Mouse (Mus musculus): ENCODE results near the gene Itpr2. TPM values are rescaled to one million over a fixed set of nuclear protein-coding genes. Genes with fewer than 3 reads are reported as not detected.

Gene Itpr2
- total and polyA plus RNA-seq, 3 experiments: 2.3 to 46.0 (median 37.6) TPM

DNA sequence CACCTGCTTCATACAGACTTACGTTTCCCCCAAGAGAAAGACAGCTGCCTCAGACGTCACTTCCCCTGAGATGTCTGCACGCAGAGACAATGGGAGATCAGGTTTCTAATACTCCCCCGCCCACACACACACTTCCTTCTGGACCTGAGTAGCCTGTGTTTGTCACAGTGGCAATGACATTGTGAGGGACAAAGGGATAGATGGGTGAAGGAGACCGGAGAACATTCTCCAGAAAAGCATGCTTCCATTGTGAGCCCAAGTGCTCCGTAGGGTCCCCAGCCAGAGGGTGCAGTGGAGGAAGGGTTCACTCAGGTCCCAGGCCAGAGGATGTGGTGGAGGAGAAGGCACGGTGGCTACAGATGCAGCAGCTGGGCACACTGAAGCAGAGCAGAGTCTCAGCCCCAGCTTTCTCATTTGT is 12.5 kb upstream of the Itpr2 start:
- Histone ChIP-seq H3K4me3 (ENCODE audit: low read depth, low read length) (no peak overlapping the region), H3K27me3 (ENCODE audit: insufficient read depth, low read length) (no peaks in the 10 kb centered on the region; the same call in 1 of the 2 replicates), H3K9me3 (replicated peaks) (no peaks in the 10 kb centered on the region), H3K4me1 (ENCODE audit: insufficient read depth, low read depth, low read length) (peaks cover 22% of the 10 kb centered on the region), H3K36me3 (replicated peaks) (no peaks in the 10 kb centered on the region)
- DNase-seq (ENCODE audit: low spot score): no peak
- ATAC-seq (ENCODE audit: extremely low read depth, insufficient number of reproducible peaks, low FRiP score, poor library complexity, severe bottlenecking): no peak
- TF ChIP-seq CTCF (IDR thresholded peaks at IDR 0.05; ENCODE audit: low read depth, low read length) (no peak), GATA1 (IDR thresholded peaks at IDR 0.05; ENCODE audit: borderline replicate concordance, low read length) (no peak), POLR2AphosphoS5 (IDR thresholded peaks at IDR 0.05; ENCODE audit: insufficient replicate concordance, low read depth, low read length) (no peak), TAL1 (conservative IDR thresholded peaks at IDR 0.05; ENCODE audit: low read depth, low read length) (no peak), GATA2 (IDR thresholded peaks at IDR 0.05; ENCODE audit: borderline replicate concordance, low read depth, low read length) (no peak)

DNA sequence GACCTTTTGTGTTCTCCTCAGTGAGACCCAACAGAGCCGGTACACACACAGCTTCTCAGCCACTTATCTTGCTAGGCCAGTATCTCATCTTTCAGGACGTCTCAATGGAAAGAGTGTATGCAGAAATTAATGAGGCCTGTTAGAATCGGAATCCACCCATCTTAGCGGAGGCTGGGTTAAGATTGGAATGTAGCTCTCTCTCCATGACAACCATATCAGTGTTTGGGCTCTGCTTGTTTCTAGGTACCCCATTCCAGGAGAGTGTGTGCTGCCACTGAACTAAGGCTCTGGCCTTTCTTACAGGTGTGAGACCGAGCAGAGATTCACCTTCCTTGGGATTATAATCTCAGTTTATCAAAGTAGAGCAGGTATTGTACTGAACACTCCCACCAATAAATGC is 11.9 kb upstream of the Itpr2 start:
- H3K4me3 ChIP-seq (ENCODE audit: low read depth, low read length): no peak overlapping the region
- TF ChIP-seq CTCF (IDR thresholded peaks at IDR 0.05; ENCODE audit: low read depth, low read length) (no peak), GATA1 (IDR thresholded peaks at IDR 0.05; ENCODE audit: borderline replicate concordance, low read length) (no peak), TAL1 (conservative IDR thresholded peaks at IDR 0.05; ENCODE audit: low read depth, low read length) (no peak), GATA2 (IDR thresholded peaks at IDR 0.05; ENCODE audit: borderline replicate concordance, low read depth, low read length) (no peak), POLR2AphosphoS5 (IDR thresholded peaks at IDR 0.05; ENCODE audit: insufficient replicate concordance, low read depth, low read length) (no peak)

GRCm38 (mm10) chr6:146513384-146513783 is 11.4 kb upstream of the Itpr2 start:
- Histone ChIP-seq H3K4me3 (ENCODE audit: low read depth, low read length) (no peak overlapping the region), H3K36me3 (replicated peaks) (no peaks in the 10 kb centered on the region), H3K27me3 (ENCODE audit: insufficient read depth, low read length) (no peaks in the 10 kb centered on the region; the same call in 1 of the 2 replicates), H3K9me3 (replicated peaks) (no peaks in the 10 kb centered on the region), H3K4me1 (ENCODE audit: insufficient read depth, low read depth, low read length) (peaks cover 25% of the 10 kb centered on the region)
- TF ChIP-seq TAL1 (conservative IDR thresholded peaks at IDR 0.05; ENCODE audit: low read depth, low read length): no peak
- TF ChIP-seq GATA2 (IDR thresholded peaks at IDR 0.05; ENCODE audit: borderline replicate concordance, low read depth, low read length): no peak
- TF ChIP-seq CTCF (IDR thresholded peaks at IDR 0.05; ENCODE audit: low read depth, low read length): no peak
- no peak for TF ChIP-seq GATA1 (IDR thresholded peaks at IDR 0.05; ENCODE audit: borderline replicate concordance, low read length)
- no peak for TF ChIP-seq POLR2AphosphoS5 (IDR thresholded peaks at IDR 0.05; ENCODE audit: insufficient replicate concordance, low read depth, low read length)
- ATAC-seq (ENCODE audit: extremely low read depth, insufficient number of reproducible peaks, low FRiP score, poor library complexity, severe bottlenecking) (no peak), DNase-seq (ENCODE audit: low spot score) (no peak)

More for the DNA sequence above, 11.9 kb upstream of the Itpr2 start:
- DNase-seq (ENCODE audit: low spot score) (no peak), ATAC-seq (ENCODE audit: extremely low read depth, insufficient number of reproducible peaks, low FRiP score, poor library complexity, severe bottlenecking) (no peak)
- H3K27me3 ChIP-seq (ENCODE audit: insufficient read depth, low read length): no peaks in the 10 kb centered on the region; the same call in 1 of the 2 replicates
- H3K9me3 ChIP-seq (replicated peaks): no peaks in the 10 kb centered on the region
- H3K36me3 ChIP-seq (replicated peaks): no peaks in the 10 kb centered on the region
- H3K4me1 ChIP-seq (ENCODE audit: insufficient read depth, low read depth, low read length): peaks cover 25% of the 10 kb centered on the region

DNA sequence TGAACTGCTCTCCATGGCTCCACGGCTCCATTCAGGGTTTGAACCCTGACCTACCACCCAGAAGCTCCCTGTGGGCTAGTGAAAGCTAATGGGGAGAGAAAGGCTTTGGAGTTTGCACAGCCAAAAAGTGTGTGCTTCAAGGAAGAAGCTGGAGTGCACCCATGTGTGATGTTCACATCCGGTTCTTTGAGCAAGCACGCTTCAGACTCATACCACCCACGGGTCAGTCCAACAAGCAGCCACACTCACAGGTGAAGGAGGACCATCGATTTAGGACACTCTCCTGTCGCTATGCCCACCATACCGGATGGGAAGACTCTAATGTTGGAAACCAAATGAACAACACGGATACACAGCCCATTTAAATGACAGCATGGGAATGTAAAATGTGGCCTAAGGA is 9.5 kb upstream of the Itpr2 start:
- no peak for DNase-seq (ENCODE audit: low spot score)
- H3K9me3 ChIP-seq (replicated peaks): no peaks in the 10 kb centered on the region
- no peak overlapping the region for H3K4me3 ChIP-seq (ENCODE audit: low read depth, low read length)
- ATAC-seq (ENCODE audit: extremely low read depth, insufficient number of reproducible peaks, low FRiP score, poor library complexity, severe bottlenecking): no peak
- no peaks in the 10 kb centered on the region; the same call in 1 of the 2 replicates for H3K27me3 ChIP-seq (ENCODE audit: insufficient read depth, low read length)
- H3K4me1 ChIP-seq (ENCODE audit: insufficient read depth, low read depth, low read length): peaks cover 40% of the 10 kb centered on the region
- TF ChIP-seq CTCF (IDR thresholded peaks at IDR 0.05; ENCODE audit: low read depth, low read length): no peak
- TF ChIP-seq POLR2AphosphoS5 (IDR thresholded peaks at IDR 0.05; ENCODE audit: insufficient replicate concordance, low read depth, low read length): no peak
- TF ChIP-seq GATA2 (IDR thresholded peaks at IDR 0.05; ENCODE audit: borderline replicate concordance, low read depth, low read length): no peak
- no peak for TF ChIP-seq GATA1 (IDR thresholded peaks at IDR 0.05; ENCODE audit: borderline replicate concordance, low read length)
- TF ChIP-seq TAL1 (conservative IDR thresholded peaks at IDR 0.05; ENCODE audit: low read depth, low read length): no peak
- H3K36me3 ChIP-seq (replicated peaks): no peaks in the 10 kb centered on the region

- Histone ChIP-seq H3K36me3 (replicated peaks) (no peaks in the 10 kb centered on the region), H3K4me3 (ENCODE audit: low read depth, low read length) (no peak overlapping the region), H3K9me3 (replicated peaks) (no peaks in the 10 kb centered on the region), H3K27me3 (ENCODE audit: insufficient read depth, low read length) (no peaks in the 10 kb centered on the region; the same call in 1 of the 2 replicates), H3K4me1 (ENCODE audit: insufficient read depth, low read depth, low read length) (peaks cover 36% of the 10 kb centered on the region)
- DNase-seq (ENCODE audit: low spot score): no peak
- no peak for TF ChIP-seq CTCF (IDR thresholded peaks at IDR 0.05; ENCODE audit: low read depth, low read length)
- no peak for TF ChIP-seq POLR2AphosphoS5 (IDR thresholded peaks at IDR 0.05; ENCODE audit: insufficient replicate concordance, low read depth, low read length)
- TF ChIP-seq GATA1 (IDR thresholded peaks at IDR 0.05; ENCODE audit: borderline replicate concordance, low read length): no peak
- no peak for TF ChIP-seq GATA2 (IDR thresholded peaks at IDR 0.05; ENCODE audit: borderline replicate concordance, low read depth, low read length)
- no peak for TF ChIP-seq TAL1 (conservative IDR thresholded peaks at IDR 0.05; ENCODE audit: low read depth, low read length)
- 0 out of 2 replicates have a peak, but pooled peaks have one; percentile 9 for ATAC-seq (ENCODE audit: extremely low read depth, insufficient number of reproducible peaks, low FRiP score, poor library complexity, severe bottlenecking)
Observed at GRCm38 (mm10) chr6:146509891-146510290, 7.9 kb upstream of the Itpr2 start.

GRCm38 (mm10) chr6:146504459-146504858 is 2.4 kb upstream of the Itpr2 start:
- DNase-seq (ENCODE audit: low spot score): no peak

More at GRCm38 (mm10) chr6:146504459-146504858, 2.4 kb upstream of the Itpr2 start:
- no peak for ATAC-seq (ENCODE audit: extremely low read depth, insufficient number of reproducible peaks, low FRiP score, poor library complexity, severe bottlenecking)
- H3K36me3 ChIP-seq (replicated peaks): peaks cover 3% of the 10 kb centered on the region
- no peaks in the 10 kb centered on the region for H3K9me3 ChIP-seq (replicated peaks)
- peaks cover 66% of the 10 kb centered on the region for H3K4me1 ChIP-seq (ENCODE audit: insufficient read depth, low read depth, low read length)
- no peaks in the 10 kb centered on the region for H3K27me3 ChIP-seq (ENCODE audit: insufficient read depth, low read length)
- TF ChIP-seq CTCF (IDR thresholded peaks at IDR 0.05; ENCODE audit: low read depth, low read length) (no peak), GATA1 (IDR thresholded peaks at IDR 0.05; ENCODE audit: borderline replicate concordance, low read length) (no peak), POLR2AphosphoS5 (IDR thresholded peaks at IDR 0.05; ENCODE audit: insufficient replicate concordance, low read depth, low read length) (no peak), GATA2 (IDR thresholded peaks at IDR 0.05; ENCODE audit: borderline replicate concordance, low read depth, low read length) (no peak), TAL1 (conservative IDR thresholded peaks at IDR 0.05; ENCODE audit: low read depth, low read length) (no peak)
- H3K4me3 ChIP-seq (ENCODE audit: low read depth, low read length): no peak overlapping the region; the same call in 1 of the 2 replicates

All from G1E (cell line).